Mouse (Mus musculus) A20 (cell line): ENCODE data around the gene Olfr1141.

Experiments
- DNase-seq: peaks from one replicate; pipeline ENCODE4 v3.0.0-alpha.2; 2011; ENCODE audit warnings: low read depth, low spot score

Olfr1141 gene

DNA sequence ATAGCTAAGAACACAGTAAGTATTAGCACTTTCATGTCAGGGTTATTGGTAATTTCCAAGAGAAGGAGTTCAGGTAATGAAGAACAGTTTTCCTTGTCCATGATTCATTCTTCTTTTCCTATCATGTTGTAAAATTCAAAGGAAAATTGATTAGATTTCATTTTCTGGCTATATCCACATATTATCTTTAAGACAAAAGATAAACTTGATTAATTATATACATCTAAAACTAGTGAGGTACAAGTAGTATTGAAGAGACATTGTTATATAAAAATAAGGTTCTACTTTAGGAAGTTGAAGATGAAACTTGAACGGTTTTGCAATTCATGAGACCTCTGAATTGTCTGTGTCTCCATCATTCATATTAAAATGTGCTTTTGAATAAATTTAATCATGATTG is at the start of gene Olfr1141:
Gene Olfr1141, minus strand, starts transcription at position 101 of the 400 bp plus-strand sequence.
- DNase-seq = no peak

GRCm38 (mm10) chr2:87800292-87800691 is 46.5 kb upstream of the Olfr1141 start, which contains the start of gene Olfr1143:
TSS of gene Olfr1143 (plus strand) at chr2:87800592.
- DNase-seq = no peak

DNA sequence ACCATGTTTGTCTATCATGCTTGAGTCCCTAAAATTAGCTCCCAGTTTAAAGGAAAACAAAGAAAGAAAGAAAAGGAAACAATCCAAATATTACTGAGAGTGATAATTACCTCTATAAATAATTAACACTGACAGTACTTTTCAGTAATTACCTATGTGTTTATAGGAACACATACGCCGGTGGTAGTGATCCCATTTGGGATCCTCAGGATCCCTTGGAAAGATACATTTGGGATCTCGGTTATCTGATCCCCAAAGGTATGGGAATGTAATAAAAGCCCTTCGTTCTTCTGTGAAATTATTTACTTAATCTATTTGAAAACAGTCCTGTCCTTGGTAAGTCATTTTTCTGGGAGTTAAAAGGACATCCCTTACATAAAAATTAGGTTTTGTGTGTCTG is 25.4 kb upstream of the Olfr1141 start, which contains the start of gene Olfr152:
Gene Olfr152, plus strand, starts transcription at position 301 of the 400 bp plus-strand sequence.
- no peak for DNase-seq

DNA sequence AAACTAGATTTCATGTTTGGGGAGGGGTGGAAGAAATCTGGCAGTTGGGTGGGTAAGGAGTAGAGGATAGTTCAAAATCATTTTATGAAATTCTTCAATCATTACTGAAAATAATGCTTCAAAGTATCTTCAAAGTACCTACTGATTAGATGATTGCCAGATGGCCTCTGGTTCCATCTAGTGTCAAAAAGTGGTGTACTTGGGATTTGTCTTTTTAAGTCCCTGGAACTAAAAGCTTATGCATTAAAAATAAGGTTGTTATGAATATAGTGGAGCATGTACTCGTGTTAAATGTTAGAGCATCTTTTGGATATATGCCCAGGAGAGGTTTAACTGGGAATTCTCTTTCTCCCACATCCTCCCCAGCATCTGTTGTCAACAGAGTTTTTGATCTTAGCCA is 22.4 kb upstream of the Olfr1141 start:
- no peak for DNase-seq

DNA sequence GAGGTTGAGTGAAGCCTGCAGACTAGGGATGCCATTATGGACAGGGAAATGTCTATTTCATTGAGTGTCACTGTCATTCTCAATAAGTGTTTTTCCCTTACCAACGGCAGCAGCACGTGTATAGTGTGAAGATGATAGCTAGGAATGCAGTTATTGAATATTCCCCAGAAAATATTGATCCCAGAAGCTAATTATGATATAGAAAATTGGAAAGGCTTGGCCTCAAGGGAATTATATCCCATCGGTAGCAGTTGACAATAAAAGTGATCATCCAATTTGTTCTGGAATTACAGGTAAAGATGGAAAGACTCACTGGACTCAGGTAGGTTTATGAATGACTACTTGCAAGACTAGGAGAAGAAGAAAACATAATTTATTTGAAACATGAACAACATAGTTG is 10.3 kb downstream of the Olfr1141 start, which contains the start of gene Olfr1140:
Gene Olfr1140, plus strand, starts transcription at position 301 of the 400 bp plus-strand sequence.
- no peak for DNase-seq

GRCm38 (mm10) chr2:87739878-87740277 is 13.9 kb downstream of the Olfr1141 start, which contains the start of gene Olfr1138:
TSS of gene Olfr1138 (minus strand) at chr2:87739978.
- DNase-seq = no peak

DNA sequence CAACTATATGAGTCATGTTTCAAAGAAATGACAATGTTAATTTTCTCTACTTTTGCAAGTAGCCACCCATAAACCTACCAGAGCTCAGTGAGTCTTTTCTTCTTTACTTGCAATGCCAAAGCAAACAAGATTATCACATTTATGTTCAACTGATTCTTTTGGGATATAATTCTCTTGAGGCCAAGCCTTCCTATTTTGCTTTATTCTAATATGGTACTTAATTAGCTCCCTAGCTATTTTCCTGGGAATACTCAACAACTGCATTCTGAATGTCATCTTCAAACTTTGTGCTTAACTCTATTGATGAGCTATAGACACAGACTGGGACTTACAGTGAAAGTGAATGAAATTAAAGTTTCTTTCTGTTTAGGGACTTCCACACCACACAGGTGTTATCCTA is 40.7 kb downstream of the Olfr1141 start, which contains the start of gene Olfr1137:
Gene Olfr1137, minus strand, starts transcription at position 101 of the 400 bp plus-strand sequence.
- DNase-seq = no peak
